Mouse (Mus musculus): ENCODE results near the gene Gdpd5. TPM values are rescaled to one million over a fixed set of nuclear protein-coding genes. Genes with fewer than 3 reads are reported as not detected.

Gdpd5 gene
- polyA plus RNA-seq, 1 experiment from 2014 or later: 46.4 TPM

DNA sequence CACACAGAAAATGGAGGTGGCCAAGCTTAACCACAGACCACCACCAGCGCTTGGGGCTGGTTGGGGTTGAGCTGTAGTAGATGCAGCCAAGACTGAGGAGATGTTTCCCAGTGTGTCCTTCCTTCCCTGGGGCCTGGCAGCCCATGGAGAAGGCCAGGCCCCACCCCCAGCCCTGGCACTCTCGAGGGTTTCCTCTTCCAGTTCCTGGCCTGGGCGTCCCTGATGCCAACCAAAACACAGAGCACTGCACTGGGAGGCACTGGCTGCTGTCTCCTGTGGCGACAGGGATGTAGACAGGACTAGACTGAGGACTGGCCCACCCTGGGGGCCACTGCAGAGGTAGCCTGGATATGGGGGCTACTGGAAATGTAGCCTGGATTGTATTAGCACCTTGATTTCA lies 33.8 kb downstream of the Gdpd5 start:
- no peaks in the 10 kb centered on the region for H3K27me3 ChIP-seq
- WGBS: 84% methylated on average over 4 of the region's 4 CpGs
- peaks cover 6% of the 10 kb centered on the region for H3K4me1 ChIP-seq (replicated peaks)
- no peak overlapping the region for H3K4me3 ChIP-seq (replicated peaks)
- peaks cover 53% of the 10 kb centered on the region for H3K36me3 ChIP-seq
- no peak overlapping the region for H3K9ac ChIP-seq (replicated peaks)
- H3K9me3 ChIP-seq: no peaks in the 10 kb centered on the region
- H3K27ac ChIP-seq: no peak overlapping the region
- no peak overlapping the region for H3K4me2 ChIP-seq (replicated peaks)
- ATAC-seq: no peak

DNA sequence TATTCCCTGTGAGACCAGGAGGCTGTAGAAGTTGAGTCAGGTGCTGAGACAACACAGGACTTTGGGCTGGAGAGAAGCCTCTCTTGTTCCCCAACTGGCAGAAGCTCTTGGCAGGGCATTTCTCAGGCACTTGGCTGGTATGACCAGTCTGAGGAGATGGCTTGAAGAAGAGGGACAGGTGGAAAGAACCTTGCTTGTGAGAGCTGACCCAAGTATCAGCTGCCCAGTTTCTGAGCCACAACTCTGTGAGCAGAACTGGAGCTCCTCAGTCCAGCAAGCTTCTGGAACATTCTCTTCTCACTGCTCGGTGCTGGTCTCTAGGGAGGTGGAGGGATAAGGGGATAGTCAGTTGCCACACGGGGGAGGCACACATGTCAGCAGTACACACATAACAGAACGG lies 38.1 kb downstream of the Gdpd5 start:
- Histone ChIP-seq H3K27ac (no peak overlapping the region), H3K27me3 (no peaks in the 10 kb centered on the region), H3K9me3 (no peaks in the 10 kb centered on the region), H3K9ac (replicated peaks) (no peak overlapping the region), H3K4me3 (replicated peaks) (no peak overlapping the region), H3K36me3 (peaks cover 25% of the 10 kb centered on the region), H3K4me2 (replicated peaks) (no peak overlapping the region), H3K4me1 (replicated peaks) (peaks cover 7% of the 10 kb centered on the region; the same call in 1 of the 2 replicates)
- no peak for ATAC-seq
- WGBS: 87% methylated on average over 3 of the region's 3 CpGs

DNA sequence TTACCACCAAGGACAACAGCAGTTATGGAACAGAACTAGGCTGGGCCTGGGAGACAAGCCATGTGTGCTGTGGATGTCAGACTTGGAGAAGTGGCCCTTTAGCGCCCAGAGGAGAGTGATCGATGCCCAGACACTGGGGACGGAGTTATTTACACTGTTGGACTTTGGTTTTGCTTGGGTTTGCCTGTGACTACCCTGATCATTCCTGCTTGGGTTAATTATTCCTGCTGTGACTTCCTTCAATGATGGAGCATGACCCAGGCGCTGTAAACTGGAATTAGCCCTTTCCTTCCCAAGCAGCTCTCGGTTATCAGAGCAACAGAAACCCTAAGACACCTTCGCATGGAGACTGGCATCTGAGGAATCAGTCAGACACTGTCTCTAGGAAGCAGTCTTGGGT lies 39.8 kb downstream of the Gdpd5 start:
- ATAC-seq: no peak
- Histone ChIP-seq H3K9me3 (no peaks in the 10 kb centered on the region), H3K36me3 (peaks cover 14% of the 10 kb centered on the region), H3K4me3 (replicated peaks) (no peak overlapping the region), H3K9ac (replicated peaks) (no peak overlapping the region), H3K27ac (no peak overlapping the region), H3K27me3 (no peaks in the 10 kb centered on the region), H3K4me2 (replicated peaks) (no peak overlapping the region), H3K4me1 (replicated peaks) (peaks cover 18% of the 10 kb centered on the region)
- 89% methylated on average over 6 of the region's 6 CpGs for WGBS

DNA sequence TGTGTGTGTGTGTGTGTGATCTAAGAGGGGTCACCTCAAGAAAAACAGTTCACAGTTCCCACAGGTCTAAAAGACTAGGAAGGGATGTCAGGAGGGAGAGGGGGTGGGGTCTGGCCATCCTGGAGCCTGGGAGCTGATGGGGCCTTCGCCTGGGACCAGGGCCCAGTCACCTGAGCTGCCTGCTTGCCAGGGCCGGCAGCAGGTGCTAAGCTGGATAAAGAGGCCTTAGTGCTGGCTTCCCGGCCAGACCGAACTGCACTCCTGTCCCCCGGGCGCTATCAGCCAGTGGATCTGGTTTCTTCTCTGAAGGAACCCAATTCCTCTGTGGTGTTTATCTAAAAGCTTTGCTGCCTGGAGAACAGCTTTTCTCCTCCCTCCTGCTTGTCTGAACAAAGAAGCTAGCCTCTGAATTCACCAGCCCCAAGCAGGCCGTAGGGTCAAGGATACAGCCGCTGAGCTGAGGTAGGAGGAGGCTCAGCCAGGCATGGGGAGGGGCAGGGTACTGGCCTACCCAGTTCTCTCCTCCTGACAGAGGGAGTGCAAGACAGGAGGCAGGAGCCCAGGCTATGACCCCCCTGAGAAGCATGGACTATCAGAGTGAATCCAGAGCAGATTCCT lies 43.4 kb downstream of the Gdpd5 start:
- no peaks in the 10 kb centered on the region for H3K27me3 ChIP-seq
- H3K9ac ChIP-seq (replicated peaks): peak overlapping the region; percentile 45
- peaks cover 29% of the 10 kb centered on the region for H3K4me1 ChIP-seq (replicated peaks)
- whole genome bisulfite sequencing: 18% methylated on average over 8 of the region's 8 CpGs
- H3K9me3 ChIP-seq: no peaks in the 10 kb centered on the region
- H3K27ac ChIP-seq: peak overlapping the region; percentile 71
- peak; percentile 35 for ATAC-seq
- H3K4me2 ChIP-seq (replicated peaks): no peak overlapping the region
- peaks cover 14% of the 10 kb centered on the region; the same call in 1 of the 2 replicates for H3K36me3 ChIP-seq
- no peak overlapping the region for H3K4me3 ChIP-seq (replicated peaks)

DNA sequence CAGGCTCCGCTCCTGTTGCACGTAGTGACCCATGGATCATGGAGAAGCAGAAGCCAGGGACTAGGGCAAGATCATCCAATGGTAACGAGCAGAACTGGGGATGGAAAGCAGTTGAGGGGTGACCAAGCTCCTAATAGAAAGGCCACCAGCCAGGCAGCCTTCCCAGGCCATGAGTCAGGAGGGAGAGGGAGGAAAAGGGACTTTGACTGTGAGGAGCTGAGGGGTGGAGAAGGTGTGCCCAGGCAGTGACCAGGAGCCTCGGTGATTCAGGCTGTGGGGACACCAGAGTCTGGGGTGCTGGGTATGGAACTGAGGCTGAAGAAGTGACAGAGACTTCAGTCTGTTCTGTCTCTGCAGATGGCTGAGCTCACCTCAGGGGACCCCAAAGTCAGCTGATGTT lies 44.5 kb downstream of the Gdpd5 start:
- H3K27ac ChIP-seq: no peak overlapping the region

DNA sequence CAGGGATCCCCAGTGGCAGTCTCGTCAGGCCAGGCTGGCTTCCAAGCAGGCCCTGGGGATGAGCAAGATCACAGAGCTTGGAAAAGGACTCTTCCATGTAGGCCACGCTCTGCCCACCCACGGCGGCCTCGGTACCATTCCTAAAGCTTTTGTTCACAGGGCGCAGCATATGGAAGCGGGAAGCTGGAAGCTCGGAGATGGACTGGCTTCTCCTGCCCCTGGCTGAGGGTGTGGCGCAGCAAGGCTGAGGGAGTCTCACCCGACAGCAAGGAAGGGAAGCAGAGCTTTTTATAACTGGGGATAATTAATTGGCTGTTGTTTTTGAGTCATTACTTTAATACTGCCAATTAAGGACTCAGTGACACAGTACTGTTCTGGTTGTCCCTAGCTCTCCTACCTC lies 45.8 kb downstream of the Gdpd5 start:
- no peak overlapping the region for H3K9ac ChIP-seq (replicated peaks)

More for the DNA sequence above, 44.5 kb downstream of the Gdpd5 start:
- ATAC-seq: no peak
- Histone ChIP-seq H3K4me3 (replicated peaks) (no peak overlapping the region), H3K9me3 (no peaks in the 10 kb centered on the region), H3K9ac (replicated peaks) (no peak overlapping the region), H3K4me2 (replicated peaks) (no peak overlapping the region), H3K4me1 (replicated peaks) (peaks cover 37% of the 10 kb centered on the region), H3K36me3 (peaks cover 14% of the 10 kb centered on the region; the same call in 1 of the 2 replicates), H3K27me3 (no peaks in the 10 kb centered on the region)
- WGBS: 83% methylated on average over 4 of the region's 4 CpGs

DNA sequence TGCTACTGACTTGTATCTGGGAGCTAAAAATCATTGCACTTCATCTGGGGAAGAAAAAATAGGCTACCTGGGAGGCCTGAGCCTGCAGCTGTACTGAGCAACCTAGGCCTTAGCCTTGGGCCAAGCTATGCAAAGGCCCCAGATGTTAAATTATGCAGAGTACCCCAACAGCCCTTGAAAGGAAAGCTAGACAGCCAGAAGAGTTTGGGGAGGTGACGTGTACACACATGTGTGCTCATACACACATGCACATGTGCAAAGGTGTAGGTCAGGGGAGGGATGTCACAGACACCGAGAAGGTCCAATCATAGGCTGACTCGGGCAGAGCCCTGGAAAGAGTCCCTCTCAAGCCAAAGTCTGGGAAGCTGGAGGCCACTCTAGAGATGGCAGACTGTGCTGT lies 46.8 kb downstream of the Gdpd5 start:
- H3K4me1 ChIP-seq (replicated peaks): peaks cover 50% of the 10 kb centered on the region
- H3K4me3 ChIP-seq (replicated peaks): no peak overlapping the region
- no peaks in the 10 kb centered on the region for H3K9me3 ChIP-seq
- no peak overlapping the region for H3K4me2 ChIP-seq (replicated peaks)
- peaks cover 14% of the 10 kb centered on the region; the same call in 1 of the 2 replicates for H3K36me3 ChIP-seq
- H3K9ac ChIP-seq (replicated peaks): no peak overlapping the region
- no peak for ATAC-seq
- 96% methylated on average over 3 of the region's 3 CpGs for WGBS
- no peaks in the 10 kb centered on the region for H3K27me3 ChIP-seq
- no peak overlapping the region for H3K27ac ChIP-seq

More for the DNA sequence above, 45.8 kb downstream of the Gdpd5 start:
- no peak overlapping the region for H3K27ac ChIP-seq
- 54% methylated on average over 10 of the region's 10 CpGs for WGBS
- peaks cover 14% of the 10 kb centered on the region; the same call in 1 of the 2 replicates for H3K36me3 ChIP-seq
- H3K4me3 ChIP-seq (replicated peaks): no peak overlapping the region
- H3K27me3 ChIP-seq: no peaks in the 10 kb centered on the region
- H3K4me2 ChIP-seq (replicated peaks): no peak overlapping the region
- no peak for ATAC-seq
- peaks cover 40% of the 10 kb centered on the region for H3K4me1 ChIP-seq (replicated peaks)
- H3K9me3 ChIP-seq: no peaks in the 10 kb centered on the region

DNA sequence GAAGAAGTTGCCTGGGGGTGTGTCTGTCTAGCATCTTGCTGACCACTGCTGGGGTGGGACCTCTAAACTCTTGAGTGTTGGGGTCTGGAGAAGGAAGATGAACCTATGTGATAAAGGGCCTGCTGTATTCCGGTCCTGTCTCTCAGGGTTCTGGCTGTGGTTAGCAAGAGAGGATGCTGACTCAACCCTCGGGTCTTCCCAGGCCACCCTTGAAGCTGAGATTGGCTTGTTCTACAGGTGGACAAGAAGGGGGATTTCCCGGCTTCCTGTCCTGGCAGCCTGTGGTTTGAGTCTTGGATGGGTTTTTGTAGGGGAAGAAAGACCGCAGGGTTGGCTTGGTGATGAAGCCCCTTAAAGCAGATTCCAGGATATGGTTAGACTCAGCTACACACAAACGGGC lies 47.6 kb downstream of the Gdpd5 start:
- H3K27me3 ChIP-seq: no peaks in the 10 kb centered on the region
- peaks cover 14% of the 10 kb centered on the region; the same call in 1 of the 2 replicates for H3K36me3 ChIP-seq
- 89% methylated on average over 5 of the region's 5 CpGs for WGBS
- no peak overlapping the region for H3K4me3 ChIP-seq (replicated peaks)
- no peak overlapping the region for H3K4me2 ChIP-seq (replicated peaks)
- no peak overlapping the region for H3K27ac ChIP-seq
- peaks cover 56% of the 10 kb centered on the region for H3K4me1 ChIP-seq (replicated peaks)
- H3K9ac ChIP-seq (replicated peaks): no peak overlapping the region
- no peaks in the 10 kb centered on the region for H3K9me3 ChIP-seq
- no peak for ATAC-seq

DNA sequence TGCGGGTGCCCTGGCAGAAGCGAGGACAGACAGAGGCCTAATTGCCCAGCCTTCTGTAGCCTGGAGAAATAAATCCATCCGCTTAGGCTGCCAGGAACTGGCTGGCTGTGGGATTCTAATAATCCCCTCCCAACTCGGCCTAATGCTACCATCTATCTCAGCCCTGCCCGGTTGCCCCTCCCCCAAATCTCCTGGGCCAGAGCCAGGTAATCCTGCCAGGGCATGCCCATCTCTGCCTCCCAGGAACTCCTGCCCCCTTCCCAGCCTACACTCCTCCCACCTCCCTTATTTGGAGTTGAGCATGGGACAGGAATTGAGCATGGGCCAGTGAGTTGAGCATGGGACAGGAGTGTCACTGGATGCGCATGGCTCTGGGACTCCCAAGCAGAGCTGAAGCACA lies 48.6 kb downstream of the Gdpd5 start:
- peak overlapping the region; percentile 68 for H3K27ac ChIP-seq
- 0 out of 2 replicates have a peak overlapping the region, but pooled peaks have one; percentile 33 for H3K9ac ChIP-seq (replicated peaks)
- H3K4me3 ChIP-seq (replicated peaks): no peak overlapping the region
- peaks cover 56% of the 10 kb centered on the region for H3K4me1 ChIP-seq (replicated peaks)
- no peaks in the 10 kb centered on the region for H3K9me3 ChIP-seq
- H3K27me3 ChIP-seq: no peaks in the 10 kb centered on the region
- peak; percentile 10; the same call in 1 of the 2 replicates for ATAC-seq
- WGBS: 31% methylated on average over 6 of the region's 6 CpGs
- peaks cover 14% of the 10 kb centered on the region; the same call in 1 of the 2 replicates for H3K36me3 ChIP-seq
- no peak overlapping the region for H3K4me2 ChIP-seq (replicated peaks)

DNA sequence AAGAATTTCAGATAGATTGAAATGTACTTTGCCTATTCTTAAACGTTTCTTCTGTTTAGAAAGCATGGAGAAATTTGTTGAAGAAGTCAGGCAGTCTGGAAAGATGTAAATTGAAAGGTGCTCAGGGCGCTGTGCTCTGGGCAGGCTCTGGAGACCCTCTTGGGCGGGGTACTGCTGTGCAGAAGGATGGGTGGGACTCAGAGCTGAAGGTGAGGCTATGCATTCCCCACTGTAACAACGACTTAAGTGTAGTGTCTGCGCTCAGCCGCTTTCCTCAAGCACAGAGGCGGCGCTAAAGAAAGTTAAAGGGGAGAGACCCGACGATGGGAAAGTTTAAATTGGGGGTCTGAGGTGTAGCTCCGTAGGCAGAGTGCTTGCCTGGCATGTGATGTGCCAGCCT lies 49.0 kb downstream of the Gdpd5 start:
- Histone ChIP-seq H3K9ac (replicated peaks) (no peak overlapping the region), H3K9me3 (no peaks in the 10 kb centered on the region), H3K27me3 (no peaks in the 10 kb centered on the region), H3K4me3 (replicated peaks) (no peak overlapping the region), H3K4me1 (replicated peaks) (peaks cover 56% of the 10 kb centered on the region), H3K36me3 (peaks cover 14% of the 10 kb centered on the region; the same call in 1 of the 2 replicates), H3K27ac (peak overlapping the region; percentile 68), H3K4me2 (replicated peaks) (no peak overlapping the region)
- no peak for ATAC-seq
- WGBS: 68% methylated on average over 11 of the region's 11 CpGs

DNA sequence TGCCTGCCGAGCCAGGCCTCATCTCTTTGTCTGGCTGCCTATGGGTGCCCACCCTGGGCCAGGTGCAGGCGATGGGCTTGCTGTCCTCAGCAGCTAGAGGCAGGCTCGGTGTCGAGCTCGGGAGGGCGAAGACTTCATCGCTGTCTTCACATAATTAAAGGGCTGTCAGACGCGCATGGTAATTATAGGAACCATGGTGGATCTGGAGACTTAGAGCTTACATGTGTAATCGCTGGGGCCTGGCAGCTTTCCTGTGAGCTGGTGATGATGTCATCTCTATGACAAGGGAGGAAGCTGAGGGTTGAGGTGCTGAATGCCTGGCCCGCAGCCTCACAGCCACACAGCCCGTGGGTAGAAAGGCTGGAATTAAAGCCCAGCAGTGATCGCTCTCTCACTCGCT lies 51.0 kb downstream of the Gdpd5 start:
- 56% methylated on average over 14 of the region's 14 CpGs for WGBS
- Histone ChIP-seq H3K9ac (replicated peaks) (0 out of 2 replicates have a peak overlapping the region, but pooled peaks have one; percentile 7), H3K4me1 (replicated peaks) (peaks cover 63% of the 10 kb centered on the region)

DNA sequence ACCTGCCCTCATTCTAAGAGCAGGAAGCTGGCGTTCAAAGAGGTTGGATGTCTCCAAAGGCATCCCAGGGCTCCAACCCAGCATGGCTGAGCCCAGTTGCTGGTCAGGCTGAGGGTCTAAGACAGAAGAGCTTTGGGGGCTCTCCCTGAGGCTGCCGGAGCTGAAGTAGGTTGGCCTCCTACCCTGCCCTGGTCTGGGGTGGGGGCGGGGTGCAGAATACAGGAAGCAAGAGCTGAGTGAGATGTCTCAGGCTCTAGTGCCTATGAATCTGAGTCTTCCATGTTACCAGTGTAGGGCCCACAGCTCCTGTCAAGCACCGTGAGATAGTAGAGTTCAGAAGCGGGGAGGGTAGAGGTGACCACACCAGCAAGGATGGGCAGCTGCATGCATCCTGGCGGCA lies 51.6 kb downstream of the Gdpd5 start:
- ATAC-seq: no peak
- Histone ChIP-seq H3K27ac (no peak overlapping the region; the same call in 1 of the 2 replicates), H3K9ac (replicated peaks) (0 out of 2 replicates have a peak overlapping the region, but pooled peaks have one; percentile 4), H3K36me3 (peaks cover under 1% of the 10 kb centered on the region; the same call in 1 of the 2 replicates), H3K4me3 (replicated peaks) (no peak overlapping the region), H3K27me3 (no peaks in the 10 kb centered on the region), H3K4me1 (replicated peaks) (peaks cover 63% of the 10 kb centered on the region), H3K9me3 (no peaks in the 10 kb centered on the region), H3K4me2 (replicated peaks) (no peak overlapping the region)
- WGBS: 88% methylated on average over 6 of the region's 6 CpGs

More for the DNA sequence above, 51.0 kb downstream of the Gdpd5 start:
- H3K4me2 ChIP-seq (replicated peaks): no peak overlapping the region
- peak; percentile 25; the same call in 1 of the 2 replicates for ATAC-seq
- no peaks in the 10 kb centered on the region for H3K27me3 ChIP-seq
- H3K4me3 ChIP-seq (replicated peaks): no peak overlapping the region
- H3K9me3 ChIP-seq: no peaks in the 10 kb centered on the region
- no peaks in the 10 kb centered on the region; the same call in 1 of the 2 replicates for H3K36me3 ChIP-seq
- peak overlapping the region; percentile 70 for H3K27ac ChIP-seq

Measured in midbrain, embryonic 13.5 days (tissue).